Mouse (Mus musculus) lung, postnatal 0 days (tissue): Measurements from ENCODE around the gene Abhd10.

Source experiments
- CTCF ChIP-seq: IDR thresholded peaks from 2 replicates; pipeline ENCODE4 v1.5.1; 2016; ENCODE audit warnings: antibody characterized with exemption, mild to moderate bottlenecking
- EP300 ChIP-seq: IDR thresholded peaks from 2 replicates; pipeline ENCODE4 v1.6.1; 2016; ENCODE audit warnings: antibody characterized with exemption, mild to moderate bottlenecking, control low read depth

DNA sequence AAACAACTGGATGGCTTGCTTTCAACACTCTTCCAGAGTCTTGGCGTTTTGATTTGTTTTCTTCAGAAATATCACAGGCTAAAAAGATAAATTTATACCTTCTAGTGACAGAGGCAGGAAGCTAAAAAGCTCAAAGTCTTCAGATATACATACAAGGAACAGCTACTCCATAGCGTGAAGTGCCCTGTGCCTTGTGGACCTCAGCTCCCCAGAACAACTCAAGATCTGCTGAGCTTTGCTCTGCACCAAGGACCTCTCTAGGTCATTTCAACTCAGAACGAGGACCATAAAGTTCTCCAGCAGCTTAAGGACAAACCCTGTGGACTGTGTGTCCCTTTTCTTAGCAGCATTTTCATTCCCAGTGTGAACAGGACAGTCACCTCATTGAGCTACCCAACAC lies 22.3 kb upstream of the Abhd10 start:
- TF ChIP-seq CTCF (no peak), EP300 (no peak)
